Mouse (Mus musculus) 3134 (cell line): ENCODE measurements around the gene Ptprm.

ENCODE experiments used
- DNase-seq: peaks from one replicate; pipeline ENCODE4 v3.0.0-alpha.2; 2011; ENCODE audit warnings: low spot score; ENCODE audit not compliant: insufficient read length; ENCODE audit errors: extremely low read depth

Ptprm gene

DNA sequence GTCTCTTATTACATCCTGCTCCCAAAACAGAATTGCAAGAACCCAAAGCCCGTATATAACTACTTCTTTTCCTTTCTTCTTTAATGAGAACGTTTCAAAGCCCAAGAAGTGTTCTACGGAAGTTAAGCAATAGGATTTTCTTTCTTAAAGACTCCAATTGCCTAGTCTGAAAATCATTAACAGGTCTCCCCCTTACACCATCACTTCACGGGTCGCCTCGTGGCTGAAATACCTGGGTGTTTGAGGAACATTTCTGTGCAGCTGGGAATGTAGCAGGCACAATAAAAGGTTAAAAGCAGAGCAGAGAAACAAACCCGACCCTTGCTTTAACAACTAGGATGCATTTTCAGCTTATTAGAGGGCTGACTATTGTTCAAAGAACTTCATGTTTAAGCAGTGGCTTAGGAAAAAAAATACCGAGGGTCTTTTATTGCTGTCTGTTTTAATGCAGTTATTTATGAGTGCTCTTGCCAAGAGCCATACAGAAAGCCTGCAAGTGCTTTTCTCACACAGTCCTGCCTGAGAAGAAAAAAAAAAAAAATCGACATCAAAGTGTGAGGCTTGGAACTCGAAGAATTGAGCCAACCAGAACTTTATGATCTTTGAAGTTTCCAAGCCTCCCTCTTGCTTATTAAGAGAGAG lies 657.6 kb downstream of the Ptprm start:
- no peak for DNase-seq

DNA sequence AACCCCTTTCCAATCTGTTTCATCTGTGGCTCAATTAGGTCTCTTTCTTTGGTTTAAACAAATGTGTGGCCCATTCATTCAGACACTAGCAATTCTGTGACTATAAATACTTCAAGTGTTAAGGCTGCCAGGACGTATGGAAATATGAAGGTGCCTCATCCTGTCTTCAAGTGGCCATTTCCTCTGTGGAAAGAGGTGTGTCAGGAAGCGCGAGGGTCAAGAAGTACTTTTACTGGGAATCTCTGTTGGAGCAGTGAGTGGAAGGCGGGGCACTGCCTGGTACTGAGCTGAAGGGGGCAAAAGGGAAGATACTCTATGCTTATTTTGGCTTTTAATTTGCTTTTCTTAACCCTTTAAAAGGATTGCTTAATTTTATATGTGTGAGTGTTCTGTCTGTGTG lies 659.9 kb downstream of the Ptprm start:
- no peak for DNase-seq

DNA sequence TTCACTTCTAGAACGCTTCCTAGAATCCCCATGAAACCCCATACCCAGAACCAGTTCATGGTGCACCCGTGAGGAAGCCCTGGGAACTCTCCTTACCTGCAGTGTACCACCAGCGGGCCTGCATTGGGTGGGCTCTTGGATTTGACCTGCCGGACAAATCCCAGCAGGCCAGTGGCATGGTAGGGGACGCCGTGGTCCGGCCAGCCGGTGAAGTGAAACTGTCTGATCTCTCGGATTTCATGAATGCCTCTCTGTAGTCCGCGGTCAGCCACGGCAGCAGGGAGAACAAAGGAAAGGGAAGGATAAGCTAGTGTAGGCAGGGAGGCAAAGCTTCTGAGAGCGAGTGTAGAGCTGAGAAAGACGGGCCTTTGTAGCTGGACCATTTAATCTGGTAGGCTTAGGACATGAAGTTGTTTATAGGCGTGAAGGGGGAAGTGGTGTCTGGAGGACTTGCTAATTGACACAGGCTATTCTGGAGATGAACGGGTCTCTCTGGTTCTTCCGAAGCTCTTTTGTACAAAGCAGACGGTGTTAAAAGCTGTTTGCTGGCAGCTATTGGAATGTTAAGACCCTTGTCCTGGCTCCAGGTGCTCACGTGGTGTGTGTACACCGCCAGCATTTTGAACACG lies 660.5 kb downstream of the Ptprm start:
- no peak for DNase-seq

DNA sequence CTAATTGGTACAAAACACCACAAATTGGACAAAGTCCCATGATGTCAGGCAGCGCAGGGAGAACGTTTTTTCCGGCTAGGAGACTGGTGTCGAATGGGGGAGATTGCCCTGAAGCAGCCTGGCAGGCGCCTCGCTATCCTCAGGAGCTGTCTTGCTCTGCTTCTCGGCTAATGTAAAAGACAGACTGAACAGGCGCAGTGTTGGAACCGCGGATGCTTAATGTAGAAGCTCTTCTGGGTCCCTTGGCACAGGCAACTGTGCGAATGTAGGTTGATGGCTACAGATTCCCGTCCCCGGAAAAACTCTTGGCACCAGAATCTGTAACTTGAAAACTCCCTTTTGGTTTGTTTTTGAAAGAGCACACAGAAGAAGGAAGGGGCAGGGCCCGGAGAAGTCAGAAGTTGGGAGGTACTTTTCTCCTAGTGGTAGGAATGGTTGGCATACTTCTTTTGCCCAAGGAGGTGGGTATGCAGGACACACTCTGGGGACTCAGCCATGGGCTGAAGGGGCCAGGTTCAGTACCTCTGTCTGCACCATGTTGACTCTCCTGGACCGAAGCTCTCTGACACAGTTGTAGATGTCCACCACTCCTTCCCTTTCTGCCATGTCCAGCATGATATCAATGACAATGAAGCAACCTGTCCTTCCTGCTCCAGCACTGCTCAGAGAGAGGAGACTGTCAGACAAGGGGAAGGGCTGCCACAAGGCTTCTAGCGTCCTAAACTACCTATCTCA lies 661.1 kb downstream of the Ptprm start:
- no peak for DNase-seq

DNA sequence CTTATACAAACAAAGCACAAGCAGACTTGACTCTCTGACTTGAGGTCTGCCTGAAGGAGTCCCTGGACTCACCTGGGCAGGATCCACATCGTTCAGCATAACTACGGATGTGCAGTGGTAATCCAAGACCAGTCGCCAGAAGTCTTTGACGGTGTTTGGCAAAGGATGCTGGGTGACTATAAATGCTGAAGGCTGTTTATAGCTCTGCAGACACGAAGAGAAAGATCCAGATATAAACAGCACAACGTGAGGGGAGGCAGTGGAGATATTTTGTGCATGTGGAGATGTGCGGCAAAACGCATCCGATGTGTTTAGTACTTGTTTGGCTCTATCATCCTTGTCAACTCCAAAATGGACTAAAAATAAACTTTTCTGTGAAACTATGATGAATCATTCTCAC lies 666.1 kb downstream of the Ptprm start:
- DNase-seq, result no peak

DNA sequence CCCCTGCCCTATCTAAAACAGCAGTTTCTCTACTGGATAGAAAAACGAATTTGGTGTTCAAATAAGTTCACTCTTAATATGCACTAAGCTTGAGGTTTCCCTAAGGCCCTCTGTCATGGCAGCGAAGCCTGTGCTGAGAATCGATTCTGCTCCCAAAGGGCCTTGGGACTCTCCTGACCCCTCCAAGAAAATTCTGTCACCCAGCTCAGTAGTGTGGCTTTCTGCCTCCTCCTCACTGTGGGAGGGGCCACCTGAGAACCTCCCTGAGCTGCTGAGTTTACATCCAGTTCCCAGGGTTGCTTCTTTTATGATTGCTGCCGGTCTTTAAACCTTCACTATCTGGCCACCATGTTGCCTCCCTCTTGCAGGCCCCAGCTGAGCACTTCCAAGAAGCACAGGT lies 666.7 kb downstream of the Ptprm start:
- no peak for DNase-seq

DNA sequence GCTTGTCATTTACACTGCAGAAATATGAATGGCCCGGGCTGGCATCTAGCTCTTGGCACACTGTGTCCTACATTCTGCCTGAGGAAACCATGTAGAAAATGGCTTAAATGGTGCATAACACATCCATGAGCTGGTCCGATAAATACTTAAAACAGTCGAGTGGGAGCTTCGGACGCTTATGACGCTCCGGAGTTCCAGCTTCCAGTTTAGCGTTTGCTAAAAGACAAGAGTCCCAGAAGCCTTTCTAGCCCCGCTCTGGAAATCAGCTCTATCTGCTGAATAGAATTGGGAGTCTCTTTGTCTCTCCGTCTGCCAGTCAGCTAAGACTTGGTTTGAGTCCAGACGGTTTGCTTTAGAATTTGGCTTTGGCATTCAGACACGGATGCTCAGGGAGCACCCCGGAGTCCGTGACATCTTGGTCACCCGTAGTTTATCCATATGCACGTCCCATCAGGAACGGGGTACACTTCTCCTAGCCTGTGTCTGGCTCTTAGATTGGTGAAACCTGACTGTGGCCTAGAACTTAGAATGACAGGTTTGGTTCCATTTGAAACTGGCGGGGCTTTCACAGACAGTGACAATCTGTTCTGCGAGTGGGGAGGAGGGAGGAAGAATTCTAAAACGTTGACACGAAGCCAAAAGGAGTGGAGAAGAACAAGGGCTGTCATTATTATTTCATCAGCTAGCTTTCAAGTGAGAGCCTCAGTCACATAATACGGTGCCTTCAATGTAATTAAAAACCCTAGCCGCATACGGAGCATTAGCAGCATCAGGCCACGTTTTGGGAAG lies 667.4 kb downstream of the Ptprm start:
- no peak for DNase-seq

DNA sequence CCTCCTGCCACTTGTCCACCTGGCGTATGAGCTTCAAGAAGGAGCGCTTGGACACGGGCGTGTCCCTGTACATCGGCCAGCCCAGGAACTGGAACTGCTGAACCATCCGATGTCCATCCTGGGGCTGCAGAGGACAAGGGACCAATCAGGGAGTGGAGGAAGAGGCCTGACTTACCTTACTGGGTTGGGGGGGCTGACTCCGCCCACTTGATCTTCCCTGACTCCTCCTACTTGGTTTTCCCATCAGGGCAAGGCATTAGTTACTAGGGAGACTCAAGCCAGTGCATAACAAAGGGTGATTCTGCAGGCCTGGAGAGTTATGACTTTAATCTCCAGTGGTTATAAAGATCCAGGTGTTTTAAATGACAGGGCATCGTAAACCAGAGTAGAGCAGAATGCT lies 670.8 kb downstream of the Ptprm start:
- DNase-seq, result no peak

DNA sequence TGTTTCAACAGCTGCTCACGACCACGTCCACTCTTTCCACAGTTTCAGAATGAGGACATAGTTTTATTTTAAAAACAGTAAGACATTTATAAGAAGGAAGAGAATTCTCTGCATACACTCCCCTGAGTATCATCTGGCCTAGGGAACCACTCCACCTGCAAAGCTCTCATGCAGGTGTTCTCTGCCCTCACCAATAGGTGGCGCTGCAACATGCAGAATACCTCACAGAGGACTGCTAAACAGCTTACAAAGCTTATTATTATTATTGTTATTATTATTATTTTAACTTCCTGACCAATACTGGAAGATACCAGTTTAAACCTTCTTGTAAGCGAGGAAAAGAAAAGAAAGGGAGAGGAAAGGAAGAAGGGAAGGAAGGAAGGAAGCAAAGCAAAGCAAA lies 673.6 kb downstream of the Ptprm start:
- DNase-seq, result no peak

DNA sequence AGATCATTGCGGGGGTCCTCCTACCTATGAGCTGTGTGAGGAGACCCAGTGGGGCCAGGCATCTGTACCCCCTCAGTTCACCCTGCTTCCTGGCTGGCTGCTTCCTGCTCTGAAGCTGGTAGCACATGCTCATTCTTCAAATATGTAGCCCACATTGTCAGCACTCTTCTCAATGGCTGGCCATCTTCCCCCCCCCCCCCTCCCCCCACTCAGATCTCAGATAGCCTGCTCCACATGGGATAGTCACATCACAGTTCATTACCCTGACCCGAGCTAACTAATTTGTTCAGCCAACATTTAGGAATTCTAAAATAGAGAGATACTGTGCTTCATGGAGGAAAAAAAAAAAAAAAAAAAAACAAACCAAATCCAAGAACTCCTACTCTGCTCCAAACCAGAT lies 679.6 kb downstream of the Ptprm start:
- no peak for DNase-seq

DNA sequence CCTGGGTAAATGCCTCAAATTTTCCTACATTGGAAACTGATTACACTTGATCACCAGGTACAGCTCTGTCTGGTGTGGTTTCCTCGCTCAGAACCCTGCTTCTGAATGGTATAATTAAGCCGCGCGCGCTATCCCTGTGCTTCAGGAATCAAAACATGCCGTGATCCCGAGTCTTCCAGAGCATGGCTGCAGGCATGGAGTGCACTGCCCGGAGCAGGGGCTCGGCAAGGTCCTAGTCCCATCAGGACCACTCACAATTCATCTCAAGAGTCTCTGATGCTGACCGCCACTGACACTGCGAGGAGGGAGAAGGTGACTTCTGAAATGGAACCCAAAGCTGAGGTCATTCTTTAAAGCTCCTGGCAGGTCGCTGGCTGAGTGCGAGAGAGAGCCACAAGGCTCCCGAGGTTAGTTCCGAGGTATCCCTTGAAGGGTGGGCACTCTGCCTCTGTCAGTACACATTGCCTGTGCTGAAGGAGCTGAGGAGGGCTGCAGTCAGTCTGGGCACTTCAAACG lies 682.5 kb downstream of the Ptprm start:
- DNase-seq, result no peak

DNA sequence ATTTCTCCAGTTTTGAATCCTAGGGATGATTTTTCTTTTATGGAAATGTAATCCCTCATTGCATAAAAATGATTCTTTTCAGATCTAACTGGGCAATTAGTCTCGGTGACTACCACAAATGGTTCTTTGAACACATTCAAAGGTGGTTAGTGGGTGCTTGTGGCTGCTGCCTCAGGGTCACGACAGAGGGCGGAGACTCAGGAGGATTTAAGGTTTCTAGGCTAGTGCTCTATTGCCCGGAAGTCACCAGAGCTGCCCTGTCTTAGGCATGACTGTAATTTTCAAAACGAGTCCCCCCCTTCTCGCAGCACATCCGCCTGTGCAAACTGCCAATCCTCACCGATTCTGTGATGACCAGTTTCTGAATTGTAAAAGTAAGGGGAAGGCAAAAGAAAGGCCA lies 683.0 kb downstream of the Ptprm start:
- no peak for DNase-seq

DNA sequence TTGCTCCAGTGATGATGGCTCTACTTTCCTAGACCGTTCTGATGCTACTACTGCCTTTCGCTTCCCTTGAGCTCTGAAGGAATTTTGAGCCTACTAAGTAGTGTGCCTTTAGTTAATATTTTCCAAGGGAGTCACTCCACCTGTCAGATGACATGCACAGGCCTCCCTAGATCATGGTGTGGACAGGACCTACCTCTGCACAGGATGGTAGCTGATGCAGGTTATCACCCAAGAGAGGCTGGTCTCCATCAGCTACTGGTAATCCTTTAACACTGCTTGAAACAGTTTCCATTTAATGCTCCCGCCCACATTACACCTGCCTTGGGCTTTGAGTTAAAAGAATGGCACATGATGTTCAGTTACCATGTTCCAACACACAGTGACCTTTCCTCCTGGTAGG lies 688.5 kb downstream of the Ptprm start:
- DNase-seq, result no peak

DNA sequence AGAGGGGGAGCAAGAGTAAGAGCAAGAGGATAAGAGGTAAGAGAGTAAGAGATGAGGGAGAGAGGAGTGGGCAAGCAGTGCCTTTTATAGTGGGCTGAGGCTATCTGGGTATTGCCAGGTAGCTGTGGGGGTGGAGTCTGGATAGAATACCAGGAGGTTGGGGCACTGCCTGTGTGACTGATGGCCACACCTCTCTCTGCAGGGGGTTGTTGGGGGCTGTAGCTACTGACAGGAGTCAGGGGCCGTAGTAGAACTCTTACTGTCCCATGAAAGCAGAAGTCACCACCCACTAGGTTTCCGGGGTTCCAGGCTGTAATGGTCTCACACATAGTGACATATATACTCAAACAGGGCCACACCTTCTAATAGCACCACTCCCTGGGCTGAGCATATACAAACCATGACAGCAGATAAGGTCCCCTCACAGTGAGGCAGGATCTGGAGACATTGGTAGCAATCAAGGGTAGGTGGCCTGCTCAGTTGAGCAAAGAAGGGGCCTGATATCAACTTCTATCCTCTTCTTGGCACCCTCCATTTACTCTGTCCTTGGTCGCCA lies 689.0 kb downstream of the Ptprm start:
- no peak for DNase-seq

DNA sequence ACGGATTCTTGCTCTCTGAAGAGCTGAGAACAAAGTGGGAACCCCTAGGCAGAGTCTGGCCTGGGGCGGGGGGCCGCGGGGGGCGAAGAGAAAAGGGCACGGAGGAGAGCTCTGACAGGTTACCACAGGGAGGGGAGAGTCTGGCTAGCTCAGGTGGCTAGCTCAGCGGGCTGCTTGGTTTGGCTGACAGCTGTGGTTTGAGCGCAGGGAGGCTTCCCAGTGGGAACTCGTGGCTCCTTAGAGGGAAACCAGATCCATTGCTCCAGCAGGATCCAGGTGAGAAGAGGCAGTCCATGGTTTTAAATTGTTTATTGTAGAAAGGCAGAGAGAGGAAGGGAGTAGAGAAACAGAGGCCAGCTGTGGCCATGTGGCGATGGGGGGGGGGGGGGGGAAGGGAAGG lies 689.5 kb downstream of the Ptprm start:
- DNase-seq, result no peak

DNA sequence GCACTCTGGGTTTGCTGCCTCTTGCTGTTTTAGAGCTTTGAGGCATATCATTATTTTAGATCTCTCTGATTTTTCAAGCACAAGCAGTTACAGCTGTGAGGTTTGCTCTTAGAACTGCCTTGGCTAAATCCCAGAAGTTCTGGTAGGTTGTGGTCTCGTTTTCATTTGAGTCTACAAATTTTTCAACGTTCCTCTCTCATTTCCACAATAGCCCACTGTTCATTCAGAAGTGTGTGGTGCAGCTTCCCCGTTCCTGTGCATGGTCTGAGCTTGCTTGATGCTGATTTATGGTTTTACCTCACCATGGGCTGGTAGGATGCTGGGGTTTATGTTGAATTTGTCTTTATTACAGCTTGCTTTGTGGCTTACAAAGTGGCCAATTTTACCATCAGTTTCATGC lies 695.0 kb downstream of the Ptprm start:
- no peak for DNase-seq

DNA sequence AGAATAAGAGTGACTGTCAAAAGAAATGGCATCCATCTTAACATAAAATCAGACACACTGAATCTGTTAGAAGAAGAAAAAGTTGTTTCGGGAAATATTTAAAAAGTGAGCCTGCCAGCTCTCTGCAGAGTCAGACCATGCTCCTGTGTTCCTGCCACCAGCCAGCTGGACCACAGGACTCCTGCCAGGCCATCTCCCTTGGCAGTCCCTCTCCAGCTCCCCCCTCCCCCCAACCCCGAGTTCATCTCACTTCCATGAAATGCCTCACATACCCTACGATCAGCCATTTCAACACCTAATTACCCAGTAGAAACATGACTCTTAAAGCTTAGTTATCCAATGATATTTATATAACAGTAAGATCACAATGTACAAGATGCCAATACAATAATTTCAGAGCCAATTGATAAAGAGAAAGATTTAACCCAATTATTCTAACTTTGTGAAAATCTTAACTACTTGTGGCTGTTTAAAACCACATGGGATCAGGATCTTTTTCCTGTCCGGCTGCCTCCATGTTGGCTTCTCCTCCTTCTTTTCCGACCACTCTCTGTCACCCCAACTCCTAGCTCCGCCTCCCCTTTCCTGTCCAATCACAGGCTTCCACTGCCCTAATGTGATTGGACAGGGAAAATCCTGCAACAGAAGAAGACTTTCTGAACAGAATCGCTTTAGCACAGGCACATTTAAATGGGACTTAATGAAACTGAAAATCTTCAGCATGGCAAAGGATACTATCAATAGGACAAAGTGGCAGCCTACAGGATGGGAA lies 716.1 kb downstream of the Ptprm start:
- no peak for DNase-seq

DNA sequence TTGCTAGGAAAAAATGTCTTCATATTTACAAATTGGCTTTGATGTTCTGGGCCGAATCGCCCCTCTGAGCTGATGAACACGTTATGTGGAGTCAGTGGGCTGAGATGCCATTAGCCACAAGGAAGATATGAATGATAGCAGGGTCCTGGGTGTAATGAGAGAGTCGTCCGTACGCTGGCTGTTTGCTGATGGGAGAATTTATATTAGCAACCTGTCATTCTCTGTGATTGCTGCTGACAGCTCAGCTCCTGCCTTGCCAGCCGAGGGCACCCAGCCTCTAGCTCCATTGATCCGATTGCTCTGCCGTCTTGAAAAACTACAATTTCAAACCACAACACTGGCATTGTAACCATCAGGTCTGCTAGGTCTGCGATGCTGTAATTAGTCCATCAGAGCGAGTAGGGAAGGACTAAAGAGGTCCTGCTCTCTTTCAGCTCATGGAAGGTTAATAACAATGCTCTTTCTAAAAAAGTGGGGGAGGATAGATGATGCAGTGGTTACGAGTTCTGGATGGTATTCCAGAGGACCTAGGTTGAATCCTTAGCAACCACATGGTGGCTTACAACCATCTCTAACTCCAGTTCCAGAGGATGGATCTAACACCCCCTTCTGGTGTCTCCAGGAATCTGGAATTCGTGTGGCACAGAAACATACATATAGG lies 734.1 kb downstream of the Ptprm start:
- DNase-seq, result no peak

DNA sequence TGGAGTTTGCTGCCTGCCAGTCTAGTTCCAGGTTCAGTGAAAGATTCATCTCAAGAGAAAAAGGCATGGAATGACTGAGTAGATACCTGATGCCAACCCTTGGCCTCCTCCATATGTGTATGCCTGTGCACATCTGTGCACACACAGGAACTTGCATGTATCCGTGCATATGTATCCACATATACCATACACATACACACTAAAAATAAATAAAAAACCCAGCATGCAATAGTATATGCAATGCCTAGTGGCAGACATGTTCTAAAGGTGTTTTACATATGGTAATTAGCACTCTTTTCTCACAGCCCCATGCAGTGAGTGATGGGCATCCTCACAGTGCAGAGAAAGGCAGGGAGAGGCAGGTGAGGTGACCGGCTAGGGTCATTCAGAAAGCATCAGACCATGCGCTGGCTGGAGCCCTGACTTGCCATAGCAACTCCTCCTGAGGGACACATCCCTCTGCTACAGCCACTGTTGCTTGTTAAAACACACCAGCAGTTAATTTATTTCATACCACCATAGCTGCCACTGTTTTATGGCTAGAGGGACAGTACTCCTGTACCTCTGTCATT lies 734.9 kb downstream of the Ptprm start:
- no peak for DNase-seq
